Mouse (Mus musculus) G1E (cell line): ENCODE data around the gene Txnrd2.

Experiments
- CTCF ChIP-seq: IDR thresholded peaks from 2 replicates; pipeline ENCODE4 v1.5.1; 2012; ENCODE audit warnings: low read depth, low read length, inconsistent platforms, mixed read lengths
- GATA1 ChIP-seq: IDR thresholded peaks from 2 replicates; pipeline ENCODE4 v1.6.1; 2012; ENCODE audit warnings: borderline replicate concordance, low read length, inconsistent platforms, mixed read lengths

GRCm38 (mm10) chr16:18458661-18459060 is 32.5 kb downstream of the Txnrd2 start:
- TF ChIP-seq CTCF (no peak), GATA1 (no peak)
